16 mouse cellular contexts compared by ENCODE assay signal in genomic region chr10:25284427-25285099, GRCm38 (mm10). TPM values are rescaled to one million over a fixed set of nuclear protein-coding genes. Genes with fewer than 3 reads are reported as not detected.
DNase-seq lines count a peak whose midpoint lies in the region; ATAC-seq and TF ChIP-seq lines count a peak whose summit lies in the region.
"Had no signal": no experiment of that assay in that cellular context is flagged by ENCODE, and none has a peak within 500 bp of the region (broad histone marks: within the 10 kb centered on the region; RNA-seq: fewer than 3 reads in every experiment).

No protein-coding gene starts in this region.

- DNase-seq in heart, adult 11 months = peak; percentile 89
- no peak for DNase-seq in heart, adult 18-20 months
- no peak for DNase-seq in left cerebral cortex, adult 2 months (ENCODE audit: extremely low spot score in 1 of 2, low spot score in 2 of 2)
- DNase-seq in left cerebral cortex, postnatal 10 days (ENCODE audit: extremely low spot score in 1 of 2, low spot score in 2 of 2) = no peak
- peak; percentile 48 for DNase-seq in R1 (ENCODE audit: low read depth, low spot score)
- no peak for DNase-seq in frontal cortex, postnatal 25 days (ENCODE audit: low spot score in 2 of 2)
- DNase-seq: adrenal gland, adult 8-10 months; cerebellum, adult 2 months; heart, postnatal 14 days; liver, embryonic 13.5 days had no signal

- H3K27ac ChIP-seq in left cerebral cortex, adult 2 months = no peak overlapping the region
- no peak overlapping the region for H3K27ac ChIP-seq in forebrain, embryonic 13.5 days
- H3K27ac ChIP-seq: embryonic facial prominence, embryonic 13.5 days; forebrain, embryonic 10.5 days; kidney, postnatal 0 days; liver, embryonic 13.5 days; midbrain, embryonic 15.5 days had no signal

- peak; percentile 27 for TF ChIP-seq CTCF in left cerebral cortex, adult 2 months (IDR thresholded peaks at IDR 0.05)

- H3K4me2 ChIP-seq in forebrain, embryonic 13.5 days = no peak overlapping the region
- H3K4me2 ChIP-seq: embryonic facial prominence, embryonic 13.5 days; liver, embryonic 13.5 days; midbrain, embryonic 15.5 days had no signal

- peaks cover 10% of the 10 kb centered on the region; the same call in 1 of the 2 replicates for H3K4me1 ChIP-seq in forebrain, embryonic 13.5 days
- H3K4me1 ChIP-seq: embryonic facial prominence, embryonic 13.5 days; midbrain, embryonic 15.5 days had no signal

- intact Hi-C loops in left cerebral cortex, adult 2 months (cut with DNase I) = no loop called here
- intact Hi-C loops in left cerebral cortex, postnatal 10 days (cut with DNase I) = loop anchor here (10.0 kb wide), 1 partner anchor 860 kb away; no protein-coding TSS in a partner anchor

- H3K9ac ChIP-seq in forebrain, embryonic 13.5 days = no peak overlapping the region
- H3K9ac ChIP-seq: embryonic facial prominence, embryonic 13.5 days; liver, embryonic 13.5 days; midbrain, embryonic 15.5 days had no signal

- peak; percentile 99 for ATAC-seq in megakaryocyte progenitor cell, adult 5-6 weeks (replicated peaks; ENCODE audit: poor library complexity)
- ATAC-seq in forebrain, embryonic 13.5 days = no peak
- ATAC-seq: midbrain, embryonic 15.5 days had no signal

- no peaks in the 10 kb centered on the region for H3K9me3 ChIP-seq in forebrain, embryonic 13.5 days (replicated peaks)
- H3K9me3 ChIP-seq: embryonic facial prominence, embryonic 13.5 days; forebrain, embryonic 10.5 days; liver, embryonic 13.5 days; midbrain, embryonic 15.5 days had no signal

- no peaks in the 10 kb centered on the region for H3K36me3 ChIP-seq in forebrain, embryonic 13.5 days (ENCODE audit: poor library complexity, severe bottlenecking)
- H3K36me3 ChIP-seq: embryonic facial prominence, embryonic 13.5 days; midbrain, embryonic 15.5 days had no signal

- no peaks in the 10 kb centered on the region for H3K27me3 ChIP-seq in forebrain, embryonic 13.5 days
- H3K27me3 ChIP-seq: embryonic facial prominence, embryonic 13.5 days; liver, embryonic 13.5 days; midbrain, embryonic 15.5 days had no signal

- 94% methylated on average over 8 of the region's 8 CpGs for WGBS in forebrain, embryonic 13.5 days

- H3K4me3 ChIP-seq in left cerebral cortex, adult 2 months = no peak overlapping the region
- no peak overlapping the region for H3K4me3 ChIP-seq in forebrain, embryonic 13.5 days
- H3K4me3 ChIP-seq: embryonic facial prominence, embryonic 13.5 days; forebrain, embryonic 10.5 days; liver, embryonic 13.5 days; midbrain, embryonic 15.5 days had no signal

RNA-seq across cellular contexts. Expression of gene Akap7, which starts 23.1 kb away (rescaled TPM):
- total RNA-seq in heart, adult 18-20 months (2021) = 10 to 100 TPM; 52.6 to 62.5 TPM
- 10 to 100 TPM; 65.5 to 68.1 TPM for total RNA-seq in left cerebral cortex, adult 2 months (2021)
- 100 to 1,000 TPM; 128 to 158 TPM for total RNA-seq in left cerebral cortex, postnatal 10 days (2021)
- total RNA-seq in megakaryocyte progenitor cell, adult 5-6 weeks (2015) = 17.2 and 19.3 TPM in 2 replicates
- total RNA-seq in megakaryocyte progenitor cell, adult 5-6 weeks (2017) = 18.8 and 24.4 TPM in 2 replicates
- polyA plus RNA-seq in forebrain, embryonic 13.5 days (2015; fragmentation: Nextera tagmentation; extraction: Ambion mirVana) = 14.5 and 16.2 TPM in 2 replicates

Comparison
In these comparisons a context has a peak if more than half of its experiments do, and no peak if none do; other contexts are left out.
1. DNase-seq: peak in heart, adult 11 months (single experiment) and R1 (single experiment); none in heart, adult 18-20 months (0 of 2), left cerebral cortex, adult 2 months (0 of 2), left cerebral cortex, postnatal 10 days (0 of 2) and frontal cortex, postnatal 25 days (0 of 2).